Mouse (Mus musculus) lung, embryonic 15.5 days (tissue): ENCODE measurements around the gene Rpl5. TPM values are rescaled to one million over a fixed set of nuclear protein-coding genes. Genes with fewer than 3 reads are reported as not detected.
"Not testable (repeated sequence)": the region's sequence is repeated elsewhere in the genome, so short reads cannot be mapped to it uniquely, and the experiment has no call there.

Experiments
- ATAC-seq: fragments of 200-750 bp; cut with Nextera tagmentation; 2 replicates; pipeline ENCODE4 v1.8.0; 2017; ENCODE audit warnings: moderate number of reproducible peaks, borderline replicate concordance; ENCODE audit not compliant: low FRiP score, low TSS enrichment; ENCODE audit errors: extremely low read depth
- H3K27ac ChIP-seq: fragments of 300-500 bp; sonication (generic); 2 replicates; pipeline ENCODE4 v1.5.1; 2015; ENCODE audit warnings: moderate library complexity, mild to moderate bottlenecking, inconsistent platforms
- H3K27me3 ChIP-seq: fragments of 300-500 bp; sonication (generic); 2 replicates; pipeline ENCODE4 v1.6.1; 2015; ENCODE audit warnings: inconsistent platforms
- H3K36me3 ChIP-seq: fragments of 300-500 bp; sonication (generic); 2 replicates; pipeline ENCODE4 v1.6.1; 2015; ENCODE audit warnings: inconsistent platforms
- H3K4me1 ChIP-seq: fragments of 300-500 bp; sonication (generic); 2 replicates; pipeline ENCODE4 v1.6.1; 2015; ENCODE audit warnings: inconsistent platforms
- H3K4me2 ChIP-seq: fragments of 300-500 bp; sonication (generic); 2 replicates; pipeline ENCODE4 v1.6.1; 2015; ENCODE audit warnings: inconsistent platforms, mild to moderate bottlenecking, moderate library complexity
- H3K4me3 ChIP-seq: fragments of 300-500 bp; sonication (generic); 2 replicates; pipeline ENCODE4 v1.5.1; 2015; ENCODE audit warnings: mild to moderate bottlenecking, inconsistent platforms
- H3K9ac ChIP-seq: fragments of 300-500 bp; sonication (generic); 2 replicates; pipeline ENCODE4 v1.6.1; 2015; ENCODE audit warnings: inconsistent platforms
- H3K9me3 ChIP-seq: fragments of 300-500 bp; sonication (generic); 2 replicates; pipeline ENCODE4 v1.6.1; 2016; ENCODE audit warnings: inconsistent platforms
- WGBS: fragments of 180-500 bp; shearing (Covaris S2); methylation state at CpG from one replicate; pipeline ENCODE4 v1.1.7; 2015; 5-methylcytosine and 5-hydroxymethylcytosine counted together
- polyA plus RNA-seq: library from polyadenylated mRNA; unstranded; fragments of >200 nt; fragmentation: Nextera tagmentation; extraction: Ambion mirVana; gene quantifications from 2 replicates; pipeline ENCODE4 v1.2.1, GENCODE M21; 2015

Rpl5 gene
- polyA plus RNA-seq, 1 experiment from 2014 or later, result 64.3 TPM

- Histone ChIP-seq H3K36me3 (no peaks in the 10 kb centered on the region), H3K4me1 (no peaks in the 10 kb centered on the region), H3K4me3 (no peak overlapping the region), H3K4me2 (no peak overlapping the region), H3K27ac (no peak overlapping the region), H3K27me3 (no peaks in the 10 kb centered on the region), H3K9ac (no peak overlapping the region), H3K9me3 (no peaks in the 10 kb centered on the region)
- 90% methylated on average over 6 of the region's 6 CpGs for WGBS
- ATAC-seq, result no peak
These were observed 27.0 kb upstream of the Rpl5 start for GRCm38 (mm10) chr5:107873330-107873729.

GRCm38 (mm10) chr5:107873886-107874302, 26.4 kb upstream of the Rpl5 start:
- WGBS, result 65% methylated on average over 7 of the region's 7 CpGs

GRCm38 (mm10) chr5:107874561-107875260, 25.6 kb upstream of the Rpl5 start, which contains the start of gene Evi5:
TSS of gene Evi5 (minus strand) at chr5:107875107.
- no peak within 1 kb of the TSS for H3K4me2 ChIP-seq
- H3K27me3 ChIP-seq, result no peaks in the 10 kb centered on the region
- H3K4me1 ChIP-seq, result no peaks in the 10 kb centered on the region
- no peak within 1 kb of the TSS for H3K4me3 ChIP-seq
- no peak within 1 kb of the TSS for H3K9ac ChIP-seq
- no peak within 1 kb of the TSS for H3K27ac ChIP-seq
- ATAC-seq, result no peak
- H3K9me3 ChIP-seq, result no peaks in the 10 kb centered on the region
- 34% methylated on average over 4 of the region's 4 CpGs for WGBS
- no peaks in the 10 kb centered on the region for H3K36me3 ChIP-seq

More at GRCm38 (mm10) chr5:107873886-107874302, 26.4 kb upstream of the Rpl5 start:
- H3K4me2 ChIP-seq, result no peak overlapping the region
- no peak overlapping the region for H3K9ac ChIP-seq
- no peaks in the 10 kb centered on the region for H3K4me1 ChIP-seq
- no peak for ATAC-seq
- H3K27me3 ChIP-seq, result no peaks in the 10 kb centered on the region
- no peak overlapping the region for H3K4me3 ChIP-seq
- no peaks in the 10 kb centered on the region for H3K9me3 ChIP-seq
- no peaks in the 10 kb centered on the region for H3K36me3 ChIP-seq
- H3K27ac ChIP-seq, result no peak overlapping the region

GRCm38 (mm10) chr5:107875261-107875611, 25.1 kb upstream of the Rpl5 start:
- H3K4me2 ChIP-seq, result no peak overlapping the region
- H3K9ac ChIP-seq, result no peak overlapping the region
- H3K4me3 ChIP-seq, result no peak overlapping the region
- H3K27me3 ChIP-seq, result no peaks in the 10 kb centered on the region
- no peak for ATAC-seq
- no peaks in the 10 kb centered on the region for H3K36me3 ChIP-seq
- no peaks in the 10 kb centered on the region for H3K4me1 ChIP-seq
- H3K27ac ChIP-seq, result no peak overlapping the region
- H3K9me3 ChIP-seq, result no peaks in the 10 kb centered on the region

GRCm38 (mm10) chr5:107877053-107877452, 23.2 kb upstream of the Rpl5 start:
- Histone ChIP-seq H3K27ac (no peak overlapping the region), H3K4me3 (no peak overlapping the region), H3K4me2 (no peak overlapping the region), H3K9ac (no peak overlapping the region), H3K36me3 (no peaks in the 10 kb centered on the region), H3K27me3 (no peaks in the 10 kb centered on the region), H3K9me3 (no peaks in the 10 kb centered on the region), H3K4me1 (no peaks in the 10 kb centered on the region)
- ATAC-seq, result no peak
- 67% methylated on average over 1 of the region's 1 CpGs for WGBS

GRCm38 (mm10) chr5:107880710-107881109, 19.6 kb upstream of the Rpl5 start:
- Histone ChIP-seq H3K4me2 (no peak overlapping the region), H3K27ac (no peak overlapping the region), H3K9me3 (no peaks in the 10 kb centered on the region), H3K9ac (no peak overlapping the region), H3K36me3 (no peaks in the 10 kb centered on the region), H3K4me1 (no peaks in the 10 kb centered on the region), H3K27me3 (no peaks in the 10 kb centered on the region), H3K4me3 (no peak overlapping the region)
- ATAC-seq, result no peak
- WGBS, result 56% methylated on average over 5 of the region's 5 CpGs

GRCm38 (mm10) chr5:107889994-107890888, 10.1 kb upstream of the Rpl5 start:
- H3K36me3 ChIP-seq, result no peaks in the 10 kb centered on the region
- no peaks in the 10 kb centered on the region for H3K4me1 ChIP-seq
- no peak overlapping the region for H3K27ac ChIP-seq
- no peak overlapping the region for H3K4me2 ChIP-seq
- no peaks in the 10 kb centered on the region for H3K9me3 ChIP-seq
- ATAC-seq, result no peak
- 45% methylated on average over 9 of the region's 9 CpGs for WGBS
- H3K27me3 ChIP-seq, result no peaks in the 10 kb centered on the region
- no peak overlapping the region for H3K4me3 ChIP-seq
- no peak overlapping the region for H3K9ac ChIP-seq

GRCm38 (mm10) chr5:107891515-107891914, 8.8 kb upstream of the Rpl5 start:
- H3K9ac ChIP-seq, ATAC-seq, H3K4me3 ChIP-seq, H3K27me3 ChIP-seq, H3K4me1 ChIP-seq, H3K9me3 ChIP-seq, H3K4me2 ChIP-seq, H3K36me3 ChIP-seq, H3K27ac ChIP-seq: not testable (repeated sequence)
- 80% methylated on average over 1 of the region's 1 CpGs for WGBS

- H3K27me3 ChIP-seq, result no peaks in the 10 kb centered on the region
- H3K4me2 ChIP-seq, result no peak overlapping the region
- H3K9me3 ChIP-seq, result no peaks in the 10 kb centered on the region
- H3K9ac ChIP-seq, result no peak overlapping the region
- no peaks in the 10 kb centered on the region for H3K4me1 ChIP-seq
- no peak for ATAC-seq
- no peak overlapping the region for H3K4me3 ChIP-seq
- H3K27ac ChIP-seq, result no peak overlapping the region
- no peaks in the 10 kb centered on the region for H3K36me3 ChIP-seq
- 68% methylated on average over 7 of the region's 7 CpGs for WGBS
These were observed 5.6 kb upstream of the Rpl5 start for GRCm38 (mm10) chr5:107894676-107895075.

GRCm38 (mm10) chr5:107896265-107896664, 4.0 kb upstream of the Rpl5 start:
- Histone ChIP-seq H3K4me3 (no peak overlapping the region), H3K9ac (no peak overlapping the region), H3K27ac (no peak overlapping the region), H3K27me3 (no peaks in the 10 kb centered on the region), H3K9me3 (no peaks in the 10 kb centered on the region), H3K4me1 (no peaks in the 10 kb centered on the region), H3K4me2 (no peak overlapping the region), H3K36me3 (no peaks in the 10 kb centered on the region)
- WGBS, result 63% methylated on average over 1 of the region's 1 CpGs
- ATAC-seq, result no peak

GRCm38 (mm10) chr5:107901014-107901615, 813 bp downstream of the Rpl5 start:
- WGBS, result 0% methylated on average over 23 of the region's 23 CpGs
- peak overlapping the region; percentile 63 for H3K4me2 ChIP-seq
- peak overlapping the region; percentile 78 for H3K27ac ChIP-seq
- H3K27me3 ChIP-seq, result no peaks in the 10 kb centered on the region
- H3K4me3 ChIP-seq, result peak overlapping the region; percentile 81
- peaks cover 35% of the 10 kb centered on the region for H3K36me3 ChIP-seq
- no peak for ATAC-seq
- H3K4me1 ChIP-seq, result peaks cover 7% of the 10 kb centered on the region; the same call in 1 of the 2 replicates
- no peaks in the 10 kb centered on the region for H3K9me3 ChIP-seq
- peak overlapping the region; percentile 94 for H3K9ac ChIP-seq

- no peak overlapping the region for H3K4me3 ChIP-seq
- H3K36me3 ChIP-seq, result peaks cover 67% of the 10 kb centered on the region
- H3K27me3 ChIP-seq, result no peaks in the 10 kb centered on the region
- H3K27ac ChIP-seq, result no peak overlapping the region
- 69% methylated on average over 3 of the region's 3 CpGs for WGBS
- no peaks in the 10 kb centered on the region for H3K9me3 ChIP-seq
- no peak for ATAC-seq
- H3K9ac ChIP-seq, result no peak overlapping the region
- peaks cover 7% of the 10 kb centered on the region; the same call in 1 of the 2 replicates for H3K4me1 ChIP-seq
- H3K4me2 ChIP-seq, result no peak overlapping the region
These were observed 4.0 kb downstream of the Rpl5 start for GRCm38 (mm10) chr5:107904325-107904724.
